Mouse (Mus musculus): ENCODE data around the gene Man1c1.

Man1c1 gene

GRCm38 (mm10) chr4:134673151-134673550, 30.9 kb downstream of the Man1c1 start:
- no peak for DNase-seq

GRCm38 (mm10) chr4:134672326-134672725, 31.8 kb downstream of the Man1c1 start:
- no peak for DNase-seq

- no peak for DNase-seq
These were observed 32.4 kb downstream of the Man1c1 start for GRCm38 (mm10) chr4:134671660-134672173.

GRCm38 (mm10) chr4:134669742-134670354, 34.2 kb downstream of the Man1c1 start:
- DNase-seq = no peak

- no peak for DNase-seq
These were observed 35.6 kb downstream of the Man1c1 start for GRCm38 (mm10) chr4:134668355-134669028.

- no peak for DNase-seq
These were observed 37.7 kb downstream of the Man1c1 start for GRCm38 (mm10) chr4:134666391-134666790.

- DNase-seq = peak; percentile 44
These were observed 41.0 kb downstream of the Man1c1 start for GRCm38 (mm10) chr4:134663052-134663451.

GRCm38 (mm10) chr4:134660630-134661183, 43.4 kb downstream of the Man1c1 start:
- no peak for DNase-seq

- DNase-seq = no peak
These were observed 44.5 kb downstream of the Man1c1 start for GRCm38 (mm10) chr4:134659354-134660301.

GRCm38 (mm10) chr4:134657473-134657872, 46.6 kb downstream of the Man1c1 start:
- no peak for DNase-seq

GRCm38 (mm10) chr4:134654391-134654790, 49.7 kb downstream of the Man1c1 start:
- no peak for DNase-seq

GRCm38 (mm10) chr4:134652720-134653119, 51.4 kb downstream of the Man1c1 start:
- no peak for DNase-seq

GRCm38 (mm10) chr4:134652151-134652550, 51.9 kb downstream of the Man1c1 start:
- DNase-seq = no peak

GRCm38 (mm10) chr4:134651358-134651757, 52.7 kb downstream of the Man1c1 start:
- no peak for DNase-seq

GRCm38 (mm10) chr4:134645042-134645948, 58.8 kb downstream of the Man1c1 start:
- no peak for DNase-seq

- no peak for DNase-seq
These were observed 59.7 kb downstream of the Man1c1 start for GRCm38 (mm10) chr4:134644410-134644809.

GRCm38 (mm10) chr4:134641711-134642516, 62.2 kb downstream of the Man1c1 start:
- no peak for DNase-seq

GRCm38 (mm10) chr4:134639325-134639724, 64.8 kb downstream of the Man1c1 start:
- DNase-seq = no peak

- no peak for DNase-seq
These were observed 66.0 kb downstream of the Man1c1 start for GRCm38 (mm10) chr4:134638111-134638550.

GRCm38 (mm10) chr4:134636406-134636805, 67.7 kb downstream of the Man1c1 start:
- DNase-seq = no peak

GRCm38 (mm10) chr4:134634001-134634400, 70.1 kb downstream of the Man1c1 start:
- DNase-seq = no peak

Measured in liver (tissue).